Mouse (Mus musculus): ENCODE results near the gene Lhfpl2. TPM values are rescaled to one million over a fixed set of nuclear protein-coding genes. Genes with fewer than 3 reads are reported as not detected.

Lhfpl2 gene
- polyA plus RNA-seq, 1 experiment from 2014 or later: 75.2 TPM

GRCm38 (mm10) chr13:94184726-94185456, 127.3 kb downstream of the Lhfpl2 start:
- H3K4me2 ChIP-seq: no peak overlapping the region
- peak overlapping the region; percentile 43; the same call in 1 of the 2 replicates for H3K27ac ChIP-seq
- no peak overlapping the region for H3K4me3 ChIP-seq
- ATAC-seq (ENCODE audit: insufficient number of reproducible peaks, low FRiP score, low TSS enrichment, low read depth): no peak
- H3K9ac ChIP-seq: no peak overlapping the region
- 66% methylated on average over 10 of the region's 10 CpGs for WGBS
- H3K4me1 ChIP-seq: peaks cover 30% of the 10 kb centered on the region
- no peaks in the 10 kb centered on the region for H3K9me3 ChIP-seq
- H3K36me3 ChIP-seq: no peaks in the 10 kb centered on the region
- H3K27me3 ChIP-seq: no peaks in the 10 kb centered on the region

- no peak overlapping the region for H3K9ac ChIP-seq
- H3K27ac ChIP-seq: no peak overlapping the region
- no peak for ATAC-seq (ENCODE audit: insufficient number of reproducible peaks, low FRiP score, low TSS enrichment, low read depth)
- H3K9me3 ChIP-seq: no peaks in the 10 kb centered on the region
- 92% methylated on average over 5 of the region's 6 CpGs for WGBS
- no peak overlapping the region for H3K4me3 ChIP-seq
- H3K27me3 ChIP-seq: no peaks in the 10 kb centered on the region
- peaks cover 31% of the 10 kb centered on the region for H3K4me1 ChIP-seq
- no peak overlapping the region for H3K4me2 ChIP-seq
- no peaks in the 10 kb centered on the region for H3K36me3 ChIP-seq
Observed at GRCm38 (mm10) chr13:94185631-94186030, 128.0 kb downstream of the Lhfpl2 start.

- ATAC-seq (ENCODE audit: insufficient number of reproducible peaks, low FRiP score, low TSS enrichment, low read depth): no peak
- H3K4me1 ChIP-seq: peaks cover 33% of the 10 kb centered on the region
- WGBS: 46% methylated on average over 10 of the region's 10 CpGs
- no peaks in the 10 kb centered on the region for H3K9me3 ChIP-seq
- no peak overlapping the region for H3K9ac ChIP-seq
- no peak overlapping the region for H3K4me3 ChIP-seq
- H3K27me3 ChIP-seq: no peaks in the 10 kb centered on the region
- H3K27ac ChIP-seq: no peak overlapping the region
- no peak overlapping the region for H3K4me2 ChIP-seq
- no peaks in the 10 kb centered on the region; the same call in 1 of the 2 replicates for H3K36me3 ChIP-seq
Observed at GRCm38 (mm10) chr13:94188200-94189086, 130.8 kb downstream of the Lhfpl2 start.

GRCm38 (mm10) chr13:94190386-94190785, 132.8 kb downstream of the Lhfpl2 start:
- Histone ChIP-seq H3K27me3 (no peaks in the 10 kb centered on the region), H3K27ac (no peak overlapping the region), H3K4me1 (peaks cover 21% of the 10 kb centered on the region), H3K4me2 (no peak overlapping the region), H3K4me3 (no peak overlapping the region), H3K9me3 (no peaks in the 10 kb centered on the region), H3K9ac (no peak overlapping the region), H3K36me3 (no peaks in the 10 kb centered on the region; the same call in 1 of the 2 replicates)
- 91% methylated on average over 1 of the region's 1 CpGs for WGBS
- ATAC-seq (ENCODE audit: insufficient number of reproducible peaks, low FRiP score, low TSS enrichment, low read depth): no peak

GRCm38 (mm10) chr13:94193227-94193626, 135.6 kb downstream of the Lhfpl2 start:
- 76% methylated on average over 4 of the region's 4 CpGs for WGBS
- ATAC-seq (ENCODE audit: insufficient number of reproducible peaks, low FRiP score, low TSS enrichment, low read depth): no peak
- no peak overlapping the region for H3K9ac ChIP-seq
- H3K27ac ChIP-seq: no peak overlapping the region
- H3K9me3 ChIP-seq: no peaks in the 10 kb centered on the region
- peaks cover 9% of the 10 kb centered on the region for H3K36me3 ChIP-seq
- no peak overlapping the region for H3K4me2 ChIP-seq
- H3K4me3 ChIP-seq: no peak overlapping the region
- H3K27me3 ChIP-seq: no peaks in the 10 kb centered on the region
- H3K4me1 ChIP-seq: peaks cover 15% of the 10 kb centered on the region; the same call in 1 of the 2 replicates

GRCm38 (mm10) chr13:94198616-94199015, 141.0 kb downstream of the Lhfpl2 start:
- Histone ChIP-seq H3K27me3 (no peaks in the 10 kb centered on the region), H3K4me2 (no peak overlapping the region), H3K9ac (no peak overlapping the region), H3K9me3 (no peaks in the 10 kb centered on the region), H3K4me3 (no peak overlapping the region), H3K36me3 (peaks cover 11% of the 10 kb centered on the region), H3K4me1 (no peaks in the 10 kb centered on the region), H3K27ac (no peak overlapping the region)
- ATAC-seq (ENCODE audit: insufficient number of reproducible peaks, low FRiP score, low TSS enrichment, low read depth): no peak
- 79% methylated on average over 6 of the region's 6 CpGs for WGBS

GRCm38 (mm10) chr13:94199829-94200228, 142.2 kb downstream of the Lhfpl2 start:
- Histone ChIP-seq H3K27me3 (no peaks in the 10 kb centered on the region), H3K4me2 (no peak overlapping the region), H3K4me3 (no peak overlapping the region), H3K9ac (no peak overlapping the region), H3K27ac (no peak overlapping the region), H3K9me3 (no peaks in the 10 kb centered on the region), H3K4me1 (no peaks in the 10 kb centered on the region), H3K36me3 (peaks cover 11% of the 10 kb centered on the region)
- no peak for ATAC-seq (ENCODE audit: insufficient number of reproducible peaks, low FRiP score, low TSS enrichment, low read depth)
- 60% methylated on average over 8 of the region's 8 CpGs for WGBS

- H3K36me3 ChIP-seq: peaks cover 34% of the 10 kb centered on the region
- ATAC-seq (ENCODE audit: insufficient number of reproducible peaks, low FRiP score, low TSS enrichment, low read depth): no peak
Observed at GRCm38 (mm10) chr13:94205234-94205633, 147.6 kb downstream of the Lhfpl2 start.

GRCm38 (mm10) chr13:94207973-94208372, 150.4 kb downstream of the Lhfpl2 start:
- no peak overlapping the region for H3K4me3 ChIP-seq
- no peaks in the 10 kb centered on the region for H3K4me1 ChIP-seq
- H3K27ac ChIP-seq: no peak overlapping the region
- 96% methylated on average over 16 of the region's 16 CpGs for WGBS
- H3K9me3 ChIP-seq: no peaks in the 10 kb centered on the region
- H3K4me2 ChIP-seq: no peak overlapping the region
- H3K27me3 ChIP-seq: no peaks in the 10 kb centered on the region
- H3K36me3 ChIP-seq: peaks cover 34% of the 10 kb centered on the region
- H3K9ac ChIP-seq: no peak overlapping the region
- ATAC-seq (ENCODE audit: insufficient number of reproducible peaks, low FRiP score, low TSS enrichment, low read depth): no peak

More at GRCm38 (mm10) chr13:94205234-94205633, 147.6 kb downstream of the Lhfpl2 start:
- 12% methylated on average over 6 of the region's 6 CpGs for WGBS
- Histone ChIP-seq H3K4me2 (no peak overlapping the region), H3K9me3 (no peaks in the 10 kb centered on the region), H3K4me3 (no peak overlapping the region), H3K9ac (no peak overlapping the region), H3K27ac (no peak overlapping the region), H3K4me1 (no peaks in the 10 kb centered on the region), H3K27me3 (no peaks in the 10 kb centered on the region)

- H3K4me1 ChIP-seq: no peaks in the 10 kb centered on the region
- H3K27ac ChIP-seq: no peak overlapping the region
- ATAC-seq (ENCODE audit: insufficient number of reproducible peaks, low FRiP score, low TSS enrichment, low read depth): no peak
- H3K4me2 ChIP-seq: no peak overlapping the region
- H3K9me3 ChIP-seq: no peaks in the 10 kb centered on the region
- no peaks in the 10 kb centered on the region for H3K27me3 ChIP-seq
- H3K4me3 ChIP-seq: no peak overlapping the region
- peaks cover 31% of the 10 kb centered on the region for H3K36me3 ChIP-seq
- H3K9ac ChIP-seq: no peak overlapping the region
Observed at GRCm38 (mm10) chr13:94208892-94209291, 151.3 kb downstream of the Lhfpl2 start.

- H3K27me3 ChIP-seq: no peaks in the 10 kb centered on the region
- H3K4me2 ChIP-seq: no peak overlapping the region
- no peak overlapping the region for H3K4me3 ChIP-seq
- H3K9ac ChIP-seq: no peak overlapping the region
- no peak for ATAC-seq (ENCODE audit: insufficient number of reproducible peaks, low FRiP score, low TSS enrichment, low read depth)
- no peaks in the 10 kb centered on the region for H3K9me3 ChIP-seq
- H3K27ac ChIP-seq: no peak overlapping the region
- H3K4me1 ChIP-seq: no peaks in the 10 kb centered on the region
- peaks cover 29% of the 10 kb centered on the region for H3K36me3 ChIP-seq
- WGBS: 50% methylated on average over 6 of the region's 6 CpGs
Observed at GRCm38 (mm10) chr13:94211236-94212119, 153.9 kb downstream of the Lhfpl2 start.
